Mouse (Mus musculus): Measurements from ENCODE around the gene Mrps6.

DNA sequence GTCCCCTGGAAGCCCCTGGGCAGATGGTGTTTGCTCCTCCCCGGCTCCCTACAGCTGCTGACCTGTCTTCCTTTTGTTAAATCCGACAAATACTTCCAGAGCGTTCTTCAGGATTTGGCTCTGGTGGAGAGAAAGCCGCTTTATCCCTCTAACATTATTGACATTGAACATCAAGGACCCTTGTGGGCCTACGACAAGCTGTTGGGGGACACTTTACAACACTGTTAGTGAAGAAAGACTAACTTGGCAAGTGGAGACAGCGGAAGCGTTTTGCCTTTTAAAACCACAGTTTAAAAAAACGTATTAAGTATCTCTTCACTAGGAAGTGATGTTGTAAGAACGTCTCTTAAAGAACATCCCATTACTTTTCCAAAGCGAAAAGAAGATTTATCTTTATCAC, 5.5 kb upstream of the Mrps6 start:
- TF ChIP-seq TCF12 (IDR thresholded peaks at IDR 0.05; ENCODE audit: low read depth, low read length) (no peak), CTCF (conservative IDR thresholded peaks at IDR 0.05 in 1 of 2, IDR thresholded peaks at IDR 0.05 in 1 of 2; ENCODE audit: low read depth in 2 of 2, low read length in 2 of 2) (no peak)
